Mouse (Mus musculus): ENCODE measurements around the gene Crat. TPM values are rescaled to one million over a fixed set of nuclear protein-coding genes. Genes with fewer than 3 reads are reported as not detected.

Crat gene
- polyA plus RNA-seq, 1 experiment from 2014 or later: 61.5 TPM

GRCm38 (mm10) chr2:30356266-30356665, 59.3 kb downstream of the Crat start:
- Histone ChIP-seq H3K9ac (ENCODE audit: low read depth, low read length) (0 out of 2 replicates have a peak overlapping the region, but pooled peaks have one; percentile 18), H3K4me1 (ENCODE audit: control insufficient read depth, insufficient read depth, low read length) (peaks cover 37% of the 10 kb centered on the region), H3K27ac (ENCODE audit: low read depth, low read length) (peak overlapping the region; percentile 32; the same call in 1 of the 2 replicates), H3K4me3 (ENCODE audit: low read depth, low read length) (no peak overlapping the region), H3K9me3 (replicated peaks; ENCODE audit: control insufficient read depth, low read length) (no peaks in the 10 kb centered on the region), H3K4me2 (no peak overlapping the region), H3K36me3 (ENCODE audit: control insufficient read depth, insufficient read depth, low read length) (peaks cover 6% of the 10 kb centered on the region; the same call in 1 of the 2 replicates), H3K27me3 (ENCODE audit: control insufficient read depth, insufficient read depth, low read length) (no peaks in the 10 kb centered on the region)
- no peak for ATAC-seq (replicated peaks; ENCODE audit: insufficient number of reproducible peaks, low FRiP score, low TSS enrichment)
- 46% methylated on average over 4 of the region's 4 CpGs for WGBS (ENCODE audit: insufficient replicate concordance)

DNA sequence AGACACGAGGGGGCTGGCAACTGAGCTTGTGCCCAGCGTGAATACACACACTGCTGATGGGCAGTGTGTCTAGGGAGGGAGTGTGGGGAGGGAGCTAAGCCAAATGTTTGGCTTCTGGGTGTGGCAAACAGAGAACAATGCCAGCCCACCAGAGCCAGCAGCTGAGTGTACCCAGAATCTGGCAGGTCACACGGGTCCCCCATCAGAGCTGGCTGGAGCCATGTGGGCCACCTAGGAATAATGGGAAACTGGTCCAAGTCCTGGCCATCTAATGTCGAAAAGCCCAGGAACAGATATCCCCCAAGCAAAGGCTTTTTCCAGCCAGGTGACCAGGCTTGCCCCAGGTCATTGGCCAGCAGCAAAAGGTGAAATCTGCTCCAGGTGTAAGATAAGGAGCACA, 59.8 kb downstream of the Crat start:
- ATAC-seq (replicated peaks; ENCODE audit: insufficient number of reproducible peaks, low FRiP score, low TSS enrichment): no peak
- Histone ChIP-seq H3K9me3 (replicated peaks; ENCODE audit: control insufficient read depth, low read length) (no peaks in the 10 kb centered on the region), H3K4me3 (ENCODE audit: low read depth, low read length) (no peak overlapping the region), H3K27me3 (ENCODE audit: control insufficient read depth, insufficient read depth, low read length) (no peaks in the 10 kb centered on the region), H3K4me1 (ENCODE audit: control insufficient read depth, insufficient read depth, low read length) (peaks cover 38% of the 10 kb centered on the region), H3K4me2 (no peak overlapping the region), H3K36me3 (ENCODE audit: control insufficient read depth, insufficient read depth, low read length) (peaks cover 6% of the 10 kb centered on the region; the same call in 1 of the 2 replicates), H3K27ac (ENCODE audit: low read depth, low read length) (no peak overlapping the region), H3K9ac (ENCODE audit: low read depth, low read length) (peak overlapping the region; percentile 1; the same call in 1 of the 2 replicates)
- 72% methylated on average over 4 of the region's 4 CpGs for WGBS (ENCODE audit: insufficient replicate concordance)

- Histone ChIP-seq H3K9ac (ENCODE audit: low read depth, low read length) (no peak overlapping the region), H3K4me2 (no peak overlapping the region), H3K27me3 (ENCODE audit: control insufficient read depth, insufficient read depth, low read length) (no peaks in the 10 kb centered on the region), H3K4me1 (ENCODE audit: control insufficient read depth, insufficient read depth, low read length) (peaks cover 13% of the 10 kb centered on the region; the same call in 1 of the 2 replicates), H3K36me3 (ENCODE audit: control insufficient read depth, insufficient read depth, low read length) (peaks cover 18% of the 10 kb centered on the region), H3K9me3 (replicated peaks; ENCODE audit: control insufficient read depth, low read length) (no peaks in the 10 kb centered on the region), H3K27ac (ENCODE audit: low read depth, low read length) (no peak overlapping the region; the same call in 1 of the 2 replicates), H3K4me3 (ENCODE audit: low read depth, low read length) (no peak overlapping the region)
- 62% methylated on average over 2 of the region's 2 CpGs for WGBS (ENCODE audit: insufficient replicate concordance)
- no peak for ATAC-seq (replicated peaks; ENCODE audit: insufficient number of reproducible peaks, low FRiP score, low TSS enrichment)
Observed at GRCm38 (mm10) chr2:30351149-30351548, 64.5 kb downstream of the Crat start.

Small RNAs within 50 kb of the gene (microRNA-seq; reads per million reads assigned to microRNA genes)
- not detected for gene Gm47292 (ENCODE audit: borderline number of aligned reads)

Other genes starting within 250 kb of the Crat start
- 30.0 and 33.4 TPM in 2 replicates for gene Endog, start 244.3 kb downstream of the Crat start, polyA plus RNA-seq (2014; fragmentation: Nextera tagmentation; extraction: Ambion mirVana)
- 41.2 and 43.4 TPM in 2 replicates for gene Spout1, start 237.4 kb downstream of the Crat start, polyA plus RNA-seq (2014; fragmentation: Nextera tagmentation; extraction: Ambion mirVana)
- gene Kyat1, start 210.0 kb downstream of the Crat start, polyA plus RNA-seq (2014; fragmentation: Nextera tagmentation; extraction: Ambion mirVana): 13.6 and 15.5 TPM in 2 replicates
- 38.1 and 46.9 TPM in 2 replicates for gene Lrrc8a, start 178.1 kb downstream of the Crat start, polyA plus RNA-seq (2014; fragmentation: Nextera tagmentation; extraction: Ambion mirVana)
- gene Gm28035, start 175.2 kb downstream of the Crat start, polyA plus RNA-seq (2014; fragmentation: Nextera tagmentation; extraction: Ambion mirVana): 0.49 TPM in 1 of 2 replicates, not detected in the other
- 4.7 and 7.4 TPM in 2 replicates for gene Phyhd1, start 149.6 kb downstream of the Crat start, polyA plus RNA-seq (2014; fragmentation: Nextera tagmentation; extraction: Ambion mirVana)
- gene Gm28038, start 134.8 kb downstream of the Crat start, polyA plus RNA-seq (2014; fragmentation: Nextera tagmentation; extraction: Ambion mirVana): not detected in 2 replicates
- 26.6 and 27.7 TPM in 2 replicates for gene Dolk, start 129.5 kb downstream of the Crat start, polyA plus RNA-seq (2014; fragmentation: Nextera tagmentation; extraction: Ambion mirVana)
- gene Nup188, start 129.4 kb downstream of the Crat start, polyA plus RNA-seq (2014; fragmentation: Nextera tagmentation; extraction: Ambion mirVana): 34.2 and 37.4 TPM in 2 replicates
- 78.8 and 80.2 TPM in 2 replicates for gene Sh3glb2, start 56.5 kb downstream of the Crat start, polyA plus RNA-seq (2014; fragmentation: Nextera tagmentation; extraction: Ambion mirVana)
- 22.2 and 22.9 TPM in 2 replicates for gene Miga2, start 51.6 kb downstream of the Crat start, polyA plus RNA-seq (2014; fragmentation: Nextera tagmentation; extraction: Ambion mirVana)
- 19.5 and 21.3 TPM in 2 replicates for gene Dolpp1, start 23.6 kb downstream of the Crat start, polyA plus RNA-seq (2014; fragmentation: Nextera tagmentation; extraction: Ambion mirVana)
- gene Ptpa, start 226 bp upstream of the Crat start, polyA plus RNA-seq (2014; fragmentation: Nextera tagmentation; extraction: Ambion mirVana): 50.3 and 63.5 TPM in 2 replicates
- 2.4 TPM in 2 replicates for gene Ier5l, start 58.4 kb upstream of the Crat start, polyA plus RNA-seq (2014; fragmentation: Nextera tagmentation; extraction: Ambion mirVana)
- 1.7 and 2.4 TPM in 2 replicates for gene Cstad, start 179.2 kb upstream of the Crat start, polyA plus RNA-seq (2014; fragmentation: Nextera tagmentation; extraction: Ambion mirVana)

Data from heart, embryonic 11.5 days (tissue).